Mouse (Mus musculus): ENCODE results near the gene Slc6a6. TPM values are rescaled to one million over a fixed set of nuclear protein-coding genes. Genes with fewer than 3 reads are reported as not detected.

Gene Slc6a6
- polyA plus RNA-seq (2016; fragmentation: Nextera tagmentation; extraction: Ambion mirVana), result 42.4 and 47.0 TPM in 2 replicates

- Histone ChIP-seq H3K36me3 (replicated peaks) (no peaks in the 10 kb centered on the region), H3K4me3 (peak within 1 kb of the TSS; percentile 75), H3K4me1 (peaks cover 58% of the 10 kb centered on the region), H3K27ac (peak within 1 kb of the TSS; percentile 96), H3K27me3 (ENCODE audit: poor library complexity, severe bottlenecking) (no peaks in the 10 kb centered on the region; the same call in 1 of the 2 replicates), H3K9me3 (no peaks in the 10 kb centered on the region)
- peak; percentile 97 for DNase-seq (ENCODE audit: extremely low spot score, low spot score)
- WGBS, result under 1% methylated on average over 69 of the region's 69 CpGs
Observed at GRCm38 (mm10) chr6:91683602-91684473, at the start of gene Slc6a6. Gene Slc6a6 (plus strand): TSS chr6:91684053.

GRCm38 (mm10) chr6:91634417-91634816 is 49.4 kb upstream of the Slc6a6 start:
- Histone ChIP-seq H3K27me3 (ENCODE audit: poor library complexity, severe bottlenecking) (no peaks in the 10 kb centered on the region), H3K4me1 (peaks cover 11% of the 10 kb centered on the region), H3K27ac (no peak overlapping the region), H3K4me3 (no peak overlapping the region), H3K9me3 (0 out of 2 replicates have a peak, but pooled peaks cover 4% of the 10 kb centered on the region), H3K36me3 (replicated peaks) (no peaks in the 10 kb centered on the region)
- DNase-seq (ENCODE audit: extremely low spot score, low spot score), result no peak
- WGBS, result 86% methylated on average over 2 of the region's 2 CpGs

GRCm38 (mm10) chr6:91634876-91635275 is 49.0 kb upstream of the Slc6a6 start:
- no peak for DNase-seq (ENCODE audit: extremely low spot score, low spot score)
- Histone ChIP-seq H3K9me3 (0 out of 2 replicates have a peak, but pooled peaks cover 4% of the 10 kb centered on the region), H3K4me1 (peaks cover 11% of the 10 kb centered on the region), H3K4me3 (no peak overlapping the region), H3K36me3 (replicated peaks) (no peaks in the 10 kb centered on the region), H3K27ac (no peak overlapping the region), H3K27me3 (ENCODE audit: poor library complexity, severe bottlenecking) (no peaks in the 10 kb centered on the region)
- WGBS, result 81% methylated on average over 2 of the region's 2 CpGs

GRCm38 (mm10) chr6:91638204-91638995 is 45.5 kb upstream of the Slc6a6 start:
- Histone ChIP-seq H3K27ac (peak overlapping the region; percentile 72), H3K9me3 (no peaks in the 10 kb centered on the region), H3K27me3 (ENCODE audit: poor library complexity, severe bottlenecking) (no peaks in the 10 kb centered on the region), H3K4me3 (no peak overlapping the region), H3K4me1 (peaks cover 11% of the 10 kb centered on the region), H3K36me3 (replicated peaks) (no peaks in the 10 kb centered on the region)
- WGBS, result 40% methylated on average over 9 of the region's 9 CpGs
- DNase-seq (ENCODE audit: extremely low spot score, low spot score), result peak; percentile 19

- Histone ChIP-seq H3K36me3 (replicated peaks) (no peaks in the 10 kb centered on the region), H3K27ac (0 out of 2 replicates have a peak overlapping the region, but pooled peaks have one; percentile 31), H3K4me1 (peaks cover 24% of the 10 kb centered on the region), H3K9me3 (no peaks in the 10 kb centered on the region), H3K27me3 (ENCODE audit: poor library complexity, severe bottlenecking) (peaks cover 4% of the 10 kb centered on the region; the same call in 1 of the 2 replicates), H3K4me3 (no peak overlapping the region)
- WGBS, result 88% methylated on average over 5 of the region's 5 CpGs
- DNase-seq (ENCODE audit: extremely low spot score, low spot score), result no peak
Observed at GRCm38 (mm10) chr6:91643011-91643410, 40.8 kb upstream of the Slc6a6 start.

- Histone ChIP-seq H3K27ac (no peak overlapping the region), H3K4me3 (no peak overlapping the region), H3K27me3 (ENCODE audit: poor library complexity, severe bottlenecking) (peaks cover 4% of the 10 kb centered on the region; the same call in 1 of the 2 replicates), H3K4me1 (peaks cover 20% of the 10 kb centered on the region), H3K9me3 (no peaks in the 10 kb centered on the region), H3K36me3 (replicated peaks) (no peaks in the 10 kb centered on the region)
- 84% methylated on average over 2 of the region's 2 CpGs for WGBS
- no peak for DNase-seq (ENCODE audit: extremely low spot score, low spot score)
Observed at GRCm38 (mm10) chr6:91643416-91643921, 40.4 kb upstream of the Slc6a6 start.

- Histone ChIP-seq H3K9me3 (no peaks in the 10 kb centered on the region), H3K27ac (peak overlapping the region; percentile 40; the same call in 1 of the 2 replicates), H3K36me3 (replicated peaks) (no peaks in the 10 kb centered on the region), H3K4me1 (peaks cover 18% of the 10 kb centered on the region), H3K4me3 (no peak overlapping the region), H3K27me3 (ENCODE audit: poor library complexity, severe bottlenecking) (peaks cover 4% of the 10 kb centered on the region; the same call in 1 of the 2 replicates)
- 52% methylated on average over 10 of the region's 10 CpGs for WGBS
- no peak for DNase-seq (ENCODE audit: extremely low spot score, low spot score)
Observed at GRCm38 (mm10) chr6:91646019-91646418, 37.8 kb upstream of the Slc6a6 start.

GRCm38 (mm10) chr6:91646822-91647221 is 37.0 kb upstream of the Slc6a6 start:
- Histone ChIP-seq H3K36me3 (replicated peaks) (no peaks in the 10 kb centered on the region), H3K27ac (0 out of 2 replicates have a peak overlapping the region, but pooled peaks have one; percentile 6), H3K9me3 (no peaks in the 10 kb centered on the region), H3K27me3 (ENCODE audit: poor library complexity, severe bottlenecking) (peaks cover 4% of the 10 kb centered on the region; the same call in 1 of the 2 replicates), H3K4me1 (peaks cover 18% of the 10 kb centered on the region), H3K4me3 (no peak overlapping the region)
- 81% methylated on average over 4 of the region's 4 CpGs for WGBS
- DNase-seq (ENCODE audit: extremely low spot score, low spot score), result no peak

GRCm38 (mm10) chr6:91647385-91647791 is 36.5 kb upstream of the Slc6a6 start:
- Histone ChIP-seq H3K9me3 (no peaks in the 10 kb centered on the region), H3K27ac (no peak overlapping the region), H3K4me3 (no peak overlapping the region), H3K27me3 (ENCODE audit: poor library complexity, severe bottlenecking) (peaks cover 4% of the 10 kb centered on the region; the same call in 1 of the 2 replicates), H3K36me3 (replicated peaks) (no peaks in the 10 kb centered on the region), H3K4me1 (peaks cover 18% of the 10 kb centered on the region)
- DNase-seq (ENCODE audit: extremely low spot score, low spot score), result no peak
- 81% methylated on average over 9 of the region's 9 CpGs for WGBS

- WGBS, result 83% methylated on average over 9 of the region's 9 CpGs
Observed at GRCm38 (mm10) chr6:91650255-91650654, 33.6 kb upstream of the Slc6a6 start.

GRCm38 (mm10) chr6:91652296-91652695 is 31.6 kb upstream of the Slc6a6 start:
- Histone ChIP-seq H3K4me1 (peaks cover 7% of the 10 kb centered on the region; the same call in 1 of the 2 replicates), H3K9me3 (no peaks in the 10 kb centered on the region), H3K27ac (no peak overlapping the region), H3K27me3 (ENCODE audit: poor library complexity, severe bottlenecking) (peaks cover 4% of the 10 kb centered on the region; the same call in 1 of the 2 replicates), H3K4me3 (no peak overlapping the region), H3K36me3 (replicated peaks) (no peaks in the 10 kb centered on the region)
- no peak for DNase-seq (ENCODE audit: extremely low spot score, low spot score)
- WGBS, result 77% methylated on average over 3 of the region's 3 CpGs

More at GRCm38 (mm10) chr6:91650255-91650654, 33.6 kb upstream of the Slc6a6 start:
- peaks cover 4% of the 10 kb centered on the region; the same call in 1 of the 2 replicates for H3K27me3 ChIP-seq (ENCODE audit: poor library complexity, severe bottlenecking)
- no peak overlapping the region for H3K4me3 ChIP-seq
- H3K36me3 ChIP-seq (replicated peaks), result no peaks in the 10 kb centered on the region
- peaks cover 18% of the 10 kb centered on the region for H3K4me1 ChIP-seq
- H3K9me3 ChIP-seq, result no peaks in the 10 kb centered on the region
- no peak for DNase-seq (ENCODE audit: extremely low spot score, low spot score)
- no peak overlapping the region for H3K27ac ChIP-seq

GRCm38 (mm10) chr6:91655244-91655643 is 28.6 kb upstream of the Slc6a6 start:
- no peak for DNase-seq (ENCODE audit: extremely low spot score, low spot score)
- Histone ChIP-seq H3K9me3 (no peaks in the 10 kb centered on the region), H3K36me3 (replicated peaks) (no peaks in the 10 kb centered on the region), H3K27me3 (ENCODE audit: poor library complexity, severe bottlenecking) (no peaks in the 10 kb centered on the region), H3K4me3 (no peak overlapping the region), H3K4me1 (peaks cover 7% of the 10 kb centered on the region), H3K27ac (no peak overlapping the region)
- WGBS, result 57% methylated on average over 3 of the region's 3 CpGs

Measured in forebrain, embryonic 10.5 days (tissue).